Mouse (Mus musculus): Measurements from ENCODE around the gene Olfr819. TPM values are rescaled to one million over a fixed set of nuclear protein-coding genes. Genes with fewer than 3 reads are reported as not detected.
A peak's percentile ranks its signal among the peaks of the same experiment; 100 is the strongest.
"Not testable (repeated sequence)": the region's sequence is repeated elsewhere in the genome, so short reads cannot be mapped to it uniquely, and the experiment has no call there.

Olfr819 gene
- polyA plus RNA-seq (2014; fragmentation: Nextera tagmentation; extraction: Ambion mirVana) = not detected in 2 replicates

- ATAC-seq; H3K27ac ChIP-seq (ENCODE audit: low read depth, low read length); DNase-seq (ENCODE audit: low spot score); H3K9ac ChIP-seq (ENCODE audit: low read length); H3K27me3 ChIP-seq (replicated peaks; ENCODE audit: control insufficient read depth, insufficient read depth, low read length); H3K4me3 ChIP-seq (ENCODE audit: low read depth, low read length); H3K9me3 ChIP-seq (replicated peaks; ENCODE audit: control insufficient read depth, low read length); H3K4me2 ChIP-seq (ENCODE audit: low read length); H3K36me3 ChIP-seq (ENCODE audit: control insufficient read depth, insufficient read depth, low read length); H3K4me1 ChIP-seq (ENCODE audit: control insufficient read depth, insufficient read depth, low read length): not testable (repeated sequence)
- 94% methylated on average over 2 of the region's 2 CpGs for WGBS
Measured at GRCm38 (mm10) chr10:129967166-129967565, at the start of gene Olfr819. Gene Olfr819 (minus strand): TSS chr10:129967266.

- ATAC-seq = no peak
- H3K36me3 ChIP-seq (ENCODE audit: control insufficient read depth, insufficient read depth, low read length) = no peaks in the 10 kb centered on the region
- no peak within 1 kb of the TSS for H3K9ac ChIP-seq (ENCODE audit: low read length)
- no peak within 1 kb of the TSS for H3K4me3 ChIP-seq (ENCODE audit: low read depth, low read length)
- DNase-seq (ENCODE audit: low spot score) = no peak
- no peaks in the 10 kb centered on the region for H3K27me3 ChIP-seq (replicated peaks; ENCODE audit: control insufficient read depth, insufficient read depth, low read length)
- no peak within 1 kb of the TSS for H3K4me2 ChIP-seq (ENCODE audit: low read length)
- H3K4me1 ChIP-seq (ENCODE audit: control insufficient read depth, insufficient read depth, low read length) = no peaks in the 10 kb centered on the region
- H3K27ac ChIP-seq (ENCODE audit: low read depth, low read length) = no peak within 1 kb of the TSS
- H3K9me3 ChIP-seq (replicated peaks; ENCODE audit: control insufficient read depth, low read length) = no peaks in the 10 kb centered on the region
Measured at GRCm38 (mm10) chr10:130012321-130012720, 45.3 kb upstream of the Olfr819 start, which contains the start of gene Olfr820. Gene Olfr820 (plus strand): TSS chr10:130012621.

GRCm38 (mm10) chr10:130005366-130005765, 38.3 kb upstream of the Olfr819 start:
- H3K9ac ChIP-seq (ENCODE audit: low read length); H3K9me3 ChIP-seq (replicated peaks; ENCODE audit: control insufficient read depth, low read length); H3K4me1 ChIP-seq (ENCODE audit: control insufficient read depth, insufficient read depth, low read length); ATAC-seq; H3K4me2 ChIP-seq (ENCODE audit: low read length); H3K36me3 ChIP-seq (ENCODE audit: control insufficient read depth, insufficient read depth, low read length); DNase-seq (ENCODE audit: low spot score); H3K27ac ChIP-seq (ENCODE audit: low read depth, low read length); H3K4me3 ChIP-seq (ENCODE audit: low read depth, low read length); H3K27me3 ChIP-seq (replicated peaks; ENCODE audit: control insufficient read depth, insufficient read depth, low read length): not testable (repeated sequence)
- WGBS = 89% methylated on average over 4 of the region's 4 CpGs

- DNase-seq (ENCODE audit: low spot score); H3K9me3 ChIP-seq (replicated peaks; ENCODE audit: control insufficient read depth, low read length); H3K27ac ChIP-seq (ENCODE audit: low read depth, low read length); H3K27me3 ChIP-seq (replicated peaks; ENCODE audit: control insufficient read depth, insufficient read depth, low read length); H3K36me3 ChIP-seq (ENCODE audit: control insufficient read depth, insufficient read depth, low read length); H3K9ac ChIP-seq (ENCODE audit: low read length); H3K4me1 ChIP-seq (ENCODE audit: control insufficient read depth, insufficient read depth, low read length); H3K4me3 ChIP-seq (ENCODE audit: low read depth, low read length); H3K4me2 ChIP-seq (ENCODE audit: low read length); ATAC-seq: not testable (repeated sequence)
- WGBS = 85% methylated on average over 4 of the region's 4 CpGs
Measured at GRCm38 (mm10) chr10:130004104-130004503, 37.0 kb upstream of the Olfr819 start.

- no CpG with 5 or more reads among the region's 1 CpGs for WGBS
Measured at GRCm38 (mm10) chr10:129984962-129985361, 17.9 kb upstream of the Olfr819 start, which contains the start of gene Gm10310. Gene Gm10310 (minus strand): TSS chr10:129985062.

GRCm38 (mm10) chr10:129981867-129982266, 14.8 kb upstream of the Olfr819 start:
- not testable (repeated sequence) for H3K9me3 ChIP-seq (replicated peaks; ENCODE audit: control insufficient read depth, low read length); H3K36me3 ChIP-seq (ENCODE audit: control insufficient read depth, insufficient read depth, low read length); DNase-seq (ENCODE audit: low spot score); H3K9ac ChIP-seq (ENCODE audit: low read length); H3K27ac ChIP-seq (ENCODE audit: low read depth, low read length); H3K4me3 ChIP-seq (ENCODE audit: low read depth, low read length); H3K27me3 ChIP-seq (replicated peaks; ENCODE audit: control insufficient read depth, insufficient read depth, low read length); H3K4me1 ChIP-seq (ENCODE audit: control insufficient read depth, insufficient read depth, low read length); H3K4me2 ChIP-seq (ENCODE audit: low read length)
- WGBS = no CpG with 5 or more reads among the region's 3 CpGs
- peak; percentile 57; the same call in 1 of the 2 replicates for ATAC-seq

More at GRCm38 (mm10) chr10:129984962-129985361, 17.9 kb upstream of the Olfr819 start, which contains the start of gene Gm10310:
- DNase-seq (ENCODE audit: low spot score); H3K9me3 ChIP-seq (replicated peaks; ENCODE audit: control insufficient read depth, low read length); H3K9ac ChIP-seq (ENCODE audit: low read length); H3K27me3 ChIP-seq (replicated peaks; ENCODE audit: control insufficient read depth, insufficient read depth, low read length); H3K4me1 ChIP-seq (ENCODE audit: control insufficient read depth, insufficient read depth, low read length); H3K4me2 ChIP-seq (ENCODE audit: low read length); H3K4me3 ChIP-seq (ENCODE audit: low read depth, low read length); ATAC-seq; H3K36me3 ChIP-seq (ENCODE audit: control insufficient read depth, insufficient read depth, low read length); H3K27ac ChIP-seq (ENCODE audit: low read depth, low read length): not testable (repeated sequence)

GRCm38 (mm10) chr10:129976040-129976439, 9.0 kb upstream of the Olfr819 start, which contains the start of gene Olfr247:
Gene Olfr247 (minus strand): TSS chr10:129976140.
- no CpG with 5 or more reads among the region's 2 CpGs for WGBS
- not testable (repeated sequence) for H3K27me3 ChIP-seq (replicated peaks; ENCODE audit: control insufficient read depth, insufficient read depth, low read length); DNase-seq (ENCODE audit: low spot score); ATAC-seq; H3K9ac ChIP-seq (ENCODE audit: low read length); H3K27ac ChIP-seq (ENCODE audit: low read depth, low read length); H3K4me3 ChIP-seq (ENCODE audit: low read depth, low read length); H3K4me2 ChIP-seq (ENCODE audit: low read length); H3K9me3 ChIP-seq (replicated peaks; ENCODE audit: control insufficient read depth, low read length); H3K36me3 ChIP-seq (ENCODE audit: control insufficient read depth, insufficient read depth, low read length); H3K4me1 ChIP-seq (ENCODE audit: control insufficient read depth, insufficient read depth, low read length)

GRCm38 (mm10) chr10:129972994-129973393, 5.9 kb upstream of the Olfr819 start:
- H3K4me3 ChIP-seq (ENCODE audit: low read depth, low read length); H3K27me3 ChIP-seq (replicated peaks; ENCODE audit: control insufficient read depth, insufficient read depth, low read length); H3K9me3 ChIP-seq (replicated peaks; ENCODE audit: control insufficient read depth, low read length); H3K27ac ChIP-seq (ENCODE audit: low read depth, low read length); DNase-seq (ENCODE audit: low spot score); H3K4me1 ChIP-seq (ENCODE audit: control insufficient read depth, insufficient read depth, low read length); H3K9ac ChIP-seq (ENCODE audit: low read length); H3K4me2 ChIP-seq (ENCODE audit: low read length); H3K36me3 ChIP-seq (ENCODE audit: control insufficient read depth, insufficient read depth, low read length): not testable (repeated sequence)
- no CpG with 5 or more reads among the region's 3 CpGs for WGBS
- 0 out of 2 replicates have a peak, but pooled peaks have one; percentile 26 for ATAC-seq

- ATAC-seq = not testable (repeated sequence)
- 88% methylated on average over 2 of the region's 3 CpGs for WGBS
Measured at GRCm38 (mm10) chr10:129966232-129966631, 834 bp downstream of the Olfr819 start.

More at GRCm38 (mm10) chr10:129966232-129966631, 834 bp downstream of the Olfr819 start:
- not testable (repeated sequence) for H3K9me3 ChIP-seq (replicated peaks; ENCODE audit: control insufficient read depth, low read length); H3K36me3 ChIP-seq (ENCODE audit: control insufficient read depth, insufficient read depth, low read length); DNase-seq (ENCODE audit: low spot score); H3K4me3 ChIP-seq (ENCODE audit: low read depth, low read length); H3K27ac ChIP-seq (ENCODE audit: low read depth, low read length); H3K27me3 ChIP-seq (replicated peaks; ENCODE audit: control insufficient read depth, insufficient read depth, low read length); H3K4me1 ChIP-seq (ENCODE audit: control insufficient read depth, insufficient read depth, low read length); H3K4me2 ChIP-seq (ENCODE audit: low read length); H3K9ac ChIP-seq (ENCODE audit: low read length)
